Mouse (Mus musculus) midbrain, embryonic 10.5 days (tissue): ENCODE results near the gene Trpv5. TPM values are rescaled to one million over a fixed set of nuclear protein-coding genes. Genes with fewer than 3 reads are reported as not detected.

Experiments used
- DNase-seq: peaks from one replicate; pipeline ENCODE4 v3.0.0-alpha.2; 2017; ENCODE audit warnings: low spot score
- H3K27ac ChIP-seq: fragments of 300-500 bp; sonication (generic); replicated peaks from 2 replicates; pipeline ENCODE4 v1.5.1; 2016; ENCODE audit warnings: mild to moderate bottlenecking
- H3K27me3 ChIP-seq: fragments of 300-500 bp; sonication (generic); 2 replicates; pipeline ENCODE4 v1.6.1; 2016; ENCODE audit warnings: low read depth, mild to moderate bottlenecking; ENCODE audit not compliant: poor library complexity, severe bottlenecking
- H3K36me3 ChIP-seq: fragments of 300-500 bp; sonication (generic); 2 replicates; pipeline ENCODE4 v1.6.1; 2016; ENCODE audit warnings: mild to moderate bottlenecking, moderate library complexity
- H3K4me1 ChIP-seq: fragments of 300-500 bp; sonication (generic); 2 replicates; pipeline ENCODE4 v1.6.1; 2016
- H3K4me3 ChIP-seq: fragments of 300-500 bp; sonication (generic); 2 replicates; pipeline ENCODE4 v1.5.1; 2016; ENCODE audit warnings: mild to moderate bottlenecking, moderate library complexity
- H3K9me3 ChIP-seq: fragments of 300-500 bp; sonication (generic); replicated peaks from 2 replicates; pipeline ENCODE4 v1.6.1; 2016; ENCODE audit warnings: mild to moderate bottlenecking
- WGBS: fragments of 180-500 bp; shearing (Covaris S2); methylation state at CpG from one replicate; pipeline ENCODE4 v1.1.7; 2016; 5-methylcytosine and 5-hydroxymethylcytosine counted together
- polyA plus RNA-seq: library from polyadenylated mRNA; unstranded; fragments of >200 nt; fragmentation: Nextera tagmentation; extraction: Ambion mirVana; gene quantifications from 2 replicates; pipeline ENCODE4 v1.2.1, GENCODE M21; 2016

Gene Trpv5
- polyA plus RNA-seq, result not detected in 2 replicates

GRCm38 (mm10) chr6:41680669-41681068, at the start of gene Trpv5:
Gene Trpv5 (minus strand): TSS chr6:41680769.
- H3K36me3 ChIP-seq, result no peaks in the 10 kb centered on the region
- WGBS, result 80% methylated on average over 1 of the region's 1 CpGs
- no peaks in the 10 kb centered on the region for H3K4me1 ChIP-seq
- H3K4me3 ChIP-seq, result no peak within 1 kb of the TSS
- no peak within 1 kb of the TSS for H3K27ac ChIP-seq
- H3K9me3 ChIP-seq, result no peaks in the 10 kb centered on the region
- H3K27me3 ChIP-seq, result no peaks in the 10 kb centered on the region
- DNase-seq, result no peak

- WGBS, result 83% methylated on average over 1 of the region's 1 CpGs
- DNase-seq, result no peak
- H3K4me1 ChIP-seq, result no peaks in the 10 kb centered on the region
- H3K4me3 ChIP-seq, result no peak overlapping the region
- H3K27me3 ChIP-seq, result no peaks in the 10 kb centered on the region
- H3K36me3 ChIP-seq, result no peaks in the 10 kb centered on the region
- H3K9me3 ChIP-seq, result no peaks in the 10 kb centered on the region
- H3K27ac ChIP-seq, result no peak overlapping the region
Measured at GRCm38 (mm10) chr6:41727989-41728609, 47.5 kb upstream of the Trpv5 start.

- WGBS, result 80% methylated on average over 2 of the region's 2 CpGs
- H3K36me3 ChIP-seq, result no peaks in the 10 kb centered on the region
- no peak overlapping the region for H3K27ac ChIP-seq
- no peak overlapping the region for H3K4me3 ChIP-seq
- no peaks in the 10 kb centered on the region for H3K27me3 ChIP-seq
- no peaks in the 10 kb centered on the region for H3K4me1 ChIP-seq
- DNase-seq, result no peak
- H3K9me3 ChIP-seq, result no peaks in the 10 kb centered on the region
Measured at GRCm38 (mm10) chr6:41721430-41721829, 40.9 kb upstream of the Trpv5 start.

DNA sequence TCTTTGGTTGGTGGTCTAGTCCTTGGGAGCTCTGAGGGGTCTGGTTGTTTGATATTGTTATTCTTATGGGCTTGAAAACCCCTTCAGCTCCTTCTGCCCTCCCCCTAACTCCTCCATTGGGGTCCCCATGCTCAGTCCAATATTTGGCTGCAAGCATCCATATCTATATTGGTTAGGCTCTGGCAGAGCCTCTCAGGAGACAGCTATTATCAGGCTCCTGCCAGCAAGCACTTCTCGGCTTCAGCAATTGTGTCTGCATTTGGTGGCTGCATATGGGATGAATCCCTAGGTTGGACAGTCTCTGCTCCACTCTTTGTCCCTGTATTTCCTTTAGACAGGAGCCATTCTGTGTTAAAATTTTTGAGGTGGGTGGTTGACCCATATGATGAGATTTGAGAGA, 29.7 kb upstream of the Trpv5 start:
- no peak overlapping the region for H3K27ac ChIP-seq

DNA sequence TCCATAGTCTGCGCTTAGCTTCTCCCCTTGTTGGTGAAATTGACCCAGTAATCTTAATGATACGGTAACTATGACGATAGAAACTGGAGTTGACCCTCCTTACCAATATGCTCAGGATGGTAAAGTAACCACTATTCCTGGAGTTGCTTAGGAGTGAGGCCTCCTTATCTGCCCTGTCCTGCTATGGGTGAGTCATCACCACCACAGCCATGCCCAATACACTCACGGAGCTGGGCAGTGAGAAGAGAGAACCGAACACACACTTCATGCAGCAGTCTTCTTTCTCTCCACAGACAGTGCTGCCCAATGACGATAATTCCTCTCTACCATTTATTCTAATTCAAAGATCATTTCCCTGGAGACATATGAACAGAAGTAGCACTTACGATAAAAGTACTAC, 25.7 kb upstream of the Trpv5 start:
- Histone ChIP-seq H3K36me3 (no peaks in the 10 kb centered on the region), H3K27ac (no peak overlapping the region), H3K9me3 (no peaks in the 10 kb centered on the region), H3K4me3 (no peak overlapping the region), H3K4me1 (no peaks in the 10 kb centered on the region), H3K27me3 (no peaks in the 10 kb centered on the region)
- WGBS, result 88% methylated on average over 7 of the region's 7 CpGs
- DNase-seq, result no peak

More for the DNA sequence above, 29.7 kb upstream of the Trpv5 start:
- no peak for DNase-seq
- no peaks in the 10 kb centered on the region for H3K36me3 ChIP-seq
- no peak overlapping the region for H3K4me3 ChIP-seq
- H3K27me3 ChIP-seq, result no peaks in the 10 kb centered on the region
- no peaks in the 10 kb centered on the region for H3K4me1 ChIP-seq
- H3K9me3 ChIP-seq, result no peaks in the 10 kb centered on the region
- 94% methylated on average over 1 of the region's 1 CpGs for WGBS

DNA sequence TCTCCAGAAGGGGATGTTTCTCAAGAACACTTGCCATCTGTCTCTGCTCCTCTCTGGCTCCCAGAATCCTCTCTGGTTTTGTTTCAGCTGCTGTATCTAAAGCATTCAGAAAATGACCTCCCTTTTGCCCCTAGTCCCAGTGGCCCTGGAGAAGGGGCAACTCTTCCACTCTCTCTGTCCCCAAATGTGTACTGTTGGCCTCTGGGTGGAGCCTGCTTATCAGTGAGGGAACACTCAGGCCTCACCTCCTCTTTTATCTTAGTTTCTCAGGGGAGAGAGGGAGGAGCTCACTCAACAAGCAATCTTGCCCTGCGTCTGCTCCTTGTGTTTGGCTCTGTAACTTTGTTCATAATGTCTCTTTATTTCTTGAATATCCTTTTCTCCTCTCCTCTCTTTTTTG, 23.6 kb upstream of the Trpv5 start, which contains the start of gene Kel:
TSS of gene Kel (minus strand) at position 217 of the 400 bp plus-strand sequence.
- Histone ChIP-seq H3K4me1 (no peaks in the 10 kb centered on the region), H3K36me3 (no peaks in the 10 kb centered on the region), H3K4me3 (no peak within 1 kb of the TSS), H3K27ac (no peak within 1 kb of the TSS; the same call in 1 of the 2 replicates), H3K27me3 (no peaks in the 10 kb centered on the region), H3K9me3 (no peaks in the 10 kb centered on the region)
- no peak for DNase-seq
- 65% methylated on average over 1 of the region's 1 CpGs for WGBS

- 78% methylated on average over 2 of the region's 2 CpGs for WGBS
- Histone ChIP-seq H3K36me3 (no peaks in the 10 kb centered on the region), H3K4me3 (no peak overlapping the region), H3K9me3 (no peaks in the 10 kb centered on the region), H3K27me3 (no peaks in the 10 kb centered on the region), H3K4me1 (no peaks in the 10 kb centered on the region), H3K27ac (no peak overlapping the region)
- no peak for DNase-seq
Measured at GRCm38 (mm10) chr6:41702928-41703327, 22.4 kb upstream of the Trpv5 start.

DNA sequence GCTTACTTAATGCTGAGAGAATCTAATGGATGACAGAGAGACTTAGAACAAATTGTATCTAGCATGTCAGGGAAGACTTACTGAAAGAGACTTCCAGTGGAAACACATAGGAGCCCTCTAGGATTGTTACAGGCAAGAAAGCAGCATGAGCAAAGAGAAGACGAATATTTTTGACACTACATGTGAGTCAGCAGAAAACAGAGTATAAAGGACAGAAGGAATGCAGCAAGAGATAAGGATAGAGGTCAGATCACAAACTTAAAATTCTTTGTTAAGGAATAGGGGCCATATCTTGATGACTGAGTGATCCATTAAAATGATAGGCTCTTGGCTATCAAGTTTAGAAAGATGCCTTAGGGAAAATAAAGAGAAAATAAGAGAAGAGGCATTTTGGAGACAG, 20.7 kb upstream of the Trpv5 start:
- WGBS, result 85% methylated on average over 1 of the region's 1 CpGs
- H3K27ac ChIP-seq, result no peak overlapping the region
- H3K4me1 ChIP-seq, result no peaks in the 10 kb centered on the region
- H3K36me3 ChIP-seq, result no peaks in the 10 kb centered on the region
- DNase-seq, result no peak
- no peaks in the 10 kb centered on the region for H3K27me3 ChIP-seq
- H3K4me3 ChIP-seq, result no peak overlapping the region
- H3K9me3 ChIP-seq, result no peaks in the 10 kb centered on the region

GRCm38 (mm10) chr6:41694407-41694806, 13.8 kb upstream of the Trpv5 start:
- no peaks in the 10 kb centered on the region for H3K27me3 ChIP-seq
- DNase-seq, result no peak
- no peaks in the 10 kb centered on the region for H3K9me3 ChIP-seq
- no peak overlapping the region for H3K4me3 ChIP-seq
- no peaks in the 10 kb centered on the region for H3K36me3 ChIP-seq
- H3K4me1 ChIP-seq, result no peaks in the 10 kb centered on the region
- 81% methylated on average over 1 of the region's 1 CpGs for WGBS
- no peak overlapping the region for H3K27ac ChIP-seq

DNA sequence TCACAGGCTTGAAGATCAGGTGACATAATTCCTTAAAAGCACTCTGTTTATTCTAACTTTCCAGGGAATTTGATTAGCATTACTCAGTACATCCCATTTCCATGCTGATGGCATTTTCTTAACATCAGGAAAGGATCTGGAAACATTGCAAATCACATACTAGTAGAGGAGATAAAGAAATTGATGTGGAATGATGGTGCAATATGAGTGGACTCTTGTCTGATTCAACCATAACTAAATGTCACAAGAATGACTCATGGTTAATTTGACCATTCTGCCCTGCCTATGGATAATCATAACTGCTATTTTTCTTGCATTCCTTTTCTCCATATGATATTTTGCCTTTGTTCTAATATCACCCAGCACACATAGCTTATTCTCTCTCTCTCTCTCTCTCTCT, 11.6 kb upstream of the Trpv5 start:
- Histone ChIP-seq H3K4me3 (no peak overlapping the region), H3K27me3 (no peaks in the 10 kb centered on the region), H3K27ac (no peak overlapping the region), H3K4me1 (no peaks in the 10 kb centered on the region), H3K9me3 (no peaks in the 10 kb centered on the region), H3K36me3 (no peaks in the 10 kb centered on the region)
- no peak for DNase-seq

DNA sequence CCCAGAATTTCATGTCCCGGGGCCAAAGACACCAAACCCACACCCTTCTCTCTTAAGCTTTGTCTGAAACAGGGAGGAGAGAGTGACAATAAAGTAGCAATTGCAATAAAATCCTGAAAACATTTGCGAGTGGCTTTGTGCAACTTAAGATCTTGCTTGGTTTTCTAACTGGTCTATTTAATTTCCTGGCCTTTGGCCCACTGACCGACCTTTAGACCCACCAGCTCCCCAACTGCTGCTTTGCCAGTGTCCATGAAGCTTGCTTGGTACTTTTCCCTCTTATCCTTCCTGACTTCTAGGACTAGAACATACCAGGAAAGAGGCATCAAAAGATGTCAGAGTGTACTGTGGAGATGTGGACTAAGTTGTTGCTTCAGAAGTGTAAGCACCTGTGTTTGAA, 5.0 kb upstream of the Trpv5 start:
- Histone ChIP-seq H3K27me3 (no peaks in the 10 kb centered on the region), H3K36me3 (no peaks in the 10 kb centered on the region), H3K9me3 (no peaks in the 10 kb centered on the region), H3K4me1 (no peaks in the 10 kb centered on the region), H3K27ac (no peak overlapping the region), H3K4me3 (no peak overlapping the region)
- WGBS, result 90% methylated on average over 3 of the region's 3 CpGs
- no peak for DNase-seq

DNA sequence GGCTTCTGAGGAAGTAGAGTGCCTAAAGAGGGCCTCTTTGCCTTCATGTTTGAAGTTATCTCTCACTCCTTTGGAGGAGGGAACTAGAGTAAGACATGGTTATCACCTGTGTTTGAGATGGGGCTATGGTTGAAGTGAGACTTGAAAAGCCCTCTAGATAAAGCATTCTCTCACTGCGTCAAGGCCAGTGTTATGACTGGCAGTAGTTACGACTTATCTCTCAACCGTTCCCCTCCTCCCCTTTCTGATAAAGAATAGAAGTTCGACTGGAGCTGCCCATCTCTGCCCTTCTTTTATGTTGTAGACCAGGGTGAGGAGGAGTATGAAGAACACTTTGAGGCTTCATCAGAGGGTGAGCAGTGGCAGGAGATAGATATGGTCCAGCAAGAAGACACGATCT, 4.3 kb upstream of the Trpv5 start:
- no peak overlapping the region for H3K4me3 ChIP-seq
- no peaks in the 10 kb centered on the region for H3K9me3 ChIP-seq
- WGBS, result 88% methylated on average over 5 of the region's 5 CpGs
- DNase-seq, result no peak
- no peaks in the 10 kb centered on the region for H3K36me3 ChIP-seq
- H3K27ac ChIP-seq, result no peak overlapping the region
- H3K27me3 ChIP-seq, result no peaks in the 10 kb centered on the region
- no peaks in the 10 kb centered on the region for H3K4me1 ChIP-seq

DNA sequence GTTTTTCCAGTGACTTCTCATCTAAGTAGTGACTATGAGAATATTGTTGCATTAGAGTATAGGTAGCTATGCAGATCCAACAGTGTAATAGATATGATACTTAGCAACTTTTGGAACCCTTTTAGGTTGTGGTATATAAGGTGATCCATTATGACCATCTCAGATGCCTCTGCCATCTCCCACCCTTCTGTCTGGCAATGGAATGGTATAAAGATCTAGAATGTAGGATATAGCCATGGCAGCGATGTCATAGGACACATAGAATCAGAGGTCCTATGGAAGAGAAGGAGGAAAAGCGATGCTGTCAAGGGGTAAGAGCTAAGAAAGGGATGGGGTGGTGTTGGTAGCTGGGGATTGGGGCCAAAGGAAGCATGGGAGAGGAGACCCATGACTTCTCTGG, 3.6 kb upstream of the Trpv5 start, which contains the start of gene Llcfc1:
TSS of gene Llcfc1 (plus strand) at position 301 of the 400 bp plus-strand sequence.
- DNase-seq, result no peak
- Histone ChIP-seq H3K27ac (no peak within 1 kb of the TSS), H3K36me3 (no peaks in the 10 kb centered on the region), H3K27me3 (no peaks in the 10 kb centered on the region), H3K9me3 (no peaks in the 10 kb centered on the region), H3K4me1 (no peaks in the 10 kb centered on the region), H3K4me3 (no peak within 1 kb of the TSS)
- WGBS, result 89% methylated on average over 2 of the region's 2 CpGs

- 86% methylated on average over 5 of the region's 5 CpGs for WGBS
- Histone ChIP-seq H3K36me3 (no peaks in the 10 kb centered on the region), H3K27ac (no peak overlapping the region), H3K9me3 (no peaks in the 10 kb centered on the region), H3K4me3 (no peak overlapping the region), H3K4me1 (no peaks in the 10 kb centered on the region), H3K27me3 (no peaks in the 10 kb centered on the region)
- no peak for DNase-seq
Measured at GRCm38 (mm10) chr6:41681656-41682055, 1.1 kb upstream of the Trpv5 start.
